Mouse (Mus musculus): ENCODE data around the gene Jade2.

Jade2 gene

DNA sequence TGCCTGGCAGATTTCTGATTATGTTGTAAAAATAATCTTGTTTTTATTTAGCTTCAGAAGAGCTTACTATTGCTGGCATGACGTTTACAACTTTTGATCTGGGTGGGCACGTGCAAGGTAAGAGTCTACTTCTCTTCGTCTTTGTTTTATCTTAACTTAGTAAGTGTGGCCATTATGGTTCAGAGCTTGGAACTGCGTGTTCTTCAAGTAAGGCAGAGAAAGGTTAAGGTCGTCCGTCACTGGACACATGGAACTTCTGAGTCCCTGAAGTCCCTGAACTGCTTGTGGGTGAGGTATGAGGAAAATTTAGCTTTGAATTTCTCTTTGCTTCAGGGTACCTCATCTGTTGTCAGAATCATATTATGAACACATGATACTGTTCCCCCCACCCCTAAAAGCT is 74.7 kb downstream of the Jade2 start:
- DNase-seq, result no peak

DNA sequence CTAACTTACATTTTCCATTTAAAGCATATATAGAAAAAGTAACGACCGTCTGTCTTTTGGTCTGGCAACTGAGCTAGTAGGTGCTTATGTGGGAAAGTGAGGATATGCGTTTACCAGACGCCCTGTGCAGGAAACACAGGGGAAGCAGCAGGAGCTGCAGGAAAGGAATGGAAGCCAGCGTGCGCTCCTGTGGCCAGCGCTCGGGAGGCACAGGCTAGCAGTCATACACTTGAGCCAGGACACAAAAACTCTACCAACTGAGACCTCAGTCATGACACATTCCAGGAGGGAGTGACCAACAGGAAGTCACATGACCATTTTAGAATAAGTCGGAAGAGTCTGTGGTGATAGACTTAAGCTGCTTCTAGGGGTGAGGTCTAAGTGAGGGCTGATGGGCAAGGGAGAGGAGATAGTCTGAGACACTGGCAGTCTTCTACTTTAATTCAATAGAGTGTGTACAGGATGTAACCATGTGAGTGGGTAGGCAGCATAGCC is 76.6 kb downstream of the Jade2 start:
- DNase-seq, result no peak

DNA sequence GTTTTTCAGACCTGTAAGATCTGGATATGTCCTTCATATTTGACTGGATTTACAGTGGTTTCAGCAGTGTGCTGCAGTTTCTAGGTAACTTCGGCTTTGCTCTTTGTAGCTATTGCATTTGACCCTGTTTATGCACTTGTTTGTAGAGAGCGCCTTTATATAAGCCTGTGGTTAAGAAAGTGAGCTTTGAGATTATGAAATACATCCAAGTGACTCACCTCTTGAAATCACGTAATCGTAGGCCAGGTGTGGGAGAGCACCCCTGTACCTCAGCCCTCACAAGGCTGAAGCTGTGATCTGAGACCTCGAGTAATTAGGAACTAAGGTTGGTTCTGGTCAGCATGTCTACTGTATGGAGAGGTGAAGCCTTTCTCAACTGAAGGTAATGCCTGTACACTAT is 80.0 kb downstream of the Jade2 start:
- DNase-seq, result no peak

DNA sequence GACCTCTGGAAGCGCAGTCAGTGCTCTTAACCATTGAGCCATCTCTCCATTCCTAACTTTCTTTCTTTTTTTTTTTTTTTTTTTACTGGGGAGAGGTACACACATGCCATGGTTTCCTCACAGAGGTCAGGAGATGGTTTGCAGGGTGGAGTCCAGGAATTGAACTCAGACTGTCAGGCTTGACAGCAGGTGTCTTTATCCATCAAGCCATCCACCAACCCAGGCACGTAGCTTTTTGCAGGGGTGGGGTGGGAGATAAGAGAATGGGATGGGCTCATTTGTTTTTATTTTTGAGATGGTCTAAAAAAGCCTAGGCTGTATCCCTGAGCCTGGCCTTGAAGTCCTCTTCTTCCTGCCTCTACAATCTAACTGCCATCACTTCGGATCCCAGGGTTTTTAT is 81.9 kb downstream of the Jade2 start:
- no peak for DNase-seq

DNA sequence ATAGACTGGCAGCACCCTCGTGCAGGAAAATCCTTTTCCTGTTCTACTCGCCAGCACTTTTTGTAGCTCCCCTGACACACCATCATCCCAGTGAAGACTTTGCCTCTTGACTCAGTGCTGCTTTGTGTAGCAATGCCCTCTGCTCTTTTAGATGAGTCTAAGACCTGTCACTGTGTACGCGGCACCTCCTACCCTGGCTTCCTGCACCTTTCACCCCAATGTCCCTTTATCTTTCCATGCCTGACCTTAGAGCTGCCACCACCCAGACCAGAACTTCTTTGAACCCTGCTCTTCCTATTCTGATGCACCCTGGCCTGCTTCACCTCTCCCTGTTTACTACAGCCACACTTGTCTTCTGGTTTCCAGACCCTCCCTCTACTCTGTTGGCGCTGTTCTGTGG is 89.2 kb downstream of the Jade2 start:
- no peak for DNase-seq

DNA sequence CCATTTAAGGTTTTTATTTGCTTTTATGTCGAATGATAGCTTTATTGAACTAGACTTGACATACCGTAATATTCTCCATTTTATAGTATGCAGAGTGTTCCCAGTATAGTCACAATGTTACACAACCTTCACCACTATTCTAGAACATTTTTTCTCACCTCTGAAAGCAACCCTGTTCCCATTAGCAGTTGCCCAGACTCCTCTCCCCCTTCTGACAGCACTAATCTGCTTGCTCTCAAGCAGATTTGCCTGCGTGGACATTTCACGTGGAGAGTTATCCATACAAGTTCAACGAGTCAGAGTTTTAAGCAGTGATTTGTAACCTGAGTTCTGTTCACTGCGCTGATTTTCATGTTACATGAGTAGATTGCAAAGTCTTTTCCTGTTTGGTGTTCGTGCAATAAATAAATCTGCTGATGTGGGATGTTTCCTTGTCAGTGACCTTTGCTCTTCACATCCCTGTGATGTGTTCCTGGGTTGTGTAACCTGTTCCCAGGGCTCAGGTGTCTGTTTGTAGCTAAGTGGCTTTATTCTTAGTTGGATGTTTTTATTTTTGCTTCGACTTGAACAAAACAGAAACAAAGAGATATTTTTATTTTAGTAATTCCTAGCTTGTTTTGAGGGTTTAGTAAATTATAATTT is 89.8 kb downstream of the Jade2 start:
- DNase-seq, result no peak

DNA sequence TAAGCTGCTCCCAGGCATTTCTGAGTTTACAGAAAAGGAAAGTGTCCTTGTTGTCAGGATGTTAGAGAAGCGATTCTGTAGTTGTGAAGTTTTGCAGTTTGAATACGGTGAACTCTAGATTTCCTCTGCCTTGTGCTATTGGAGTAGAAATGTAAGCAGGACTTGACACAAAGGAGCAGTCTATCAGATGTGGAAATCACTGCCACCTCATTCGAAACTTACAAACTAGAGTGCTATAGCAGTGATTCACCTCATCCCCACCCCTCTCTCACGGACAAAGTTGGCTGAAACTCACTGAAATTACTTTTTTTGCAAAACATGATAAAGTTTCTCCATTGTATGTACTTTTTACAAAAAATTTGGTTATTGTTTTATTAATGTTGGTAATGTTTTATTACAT is 92.6 kb downstream of the Jade2 start:
- no peak for DNase-seq

DNA sequence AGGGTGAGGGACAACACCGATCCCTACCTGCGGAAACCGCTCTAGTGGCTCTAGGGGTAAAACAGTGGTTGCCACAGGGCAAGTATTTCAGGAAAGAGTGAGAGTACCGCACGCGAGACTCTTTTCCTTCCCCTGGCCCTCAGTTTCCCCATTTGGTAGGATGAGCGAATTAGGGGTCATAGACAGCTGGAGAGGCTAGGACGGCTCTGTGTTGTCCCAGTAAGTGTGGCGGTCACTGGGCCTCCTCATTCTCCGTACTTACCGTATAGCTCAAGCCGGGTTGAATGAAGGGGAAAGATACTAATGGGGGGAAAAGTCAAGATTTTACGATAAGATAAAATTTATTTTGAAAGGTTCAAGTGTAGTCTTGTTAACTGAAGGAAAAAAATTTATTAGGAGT is 93.5 kb downstream of the Jade2 start:
- DNase-seq, result no peak

Data from cerebellum, postnatal 25 days (tissue).